Mouse (Mus musculus) hindbrain, embryonic 16.5 days (tissue): ENCODE data around the gene S100a3. TPM values are rescaled to one million over a fixed set of nuclear protein-coding genes. Genes with fewer than 3 reads are reported as not detected.
A peak's percentile ranks its signal among the peaks of the same experiment; 100 is the strongest.

Experiments used
- ATAC-seq: fragments of 200-750 bp; cut with Nextera tagmentation; 2 replicates; pipeline ENCODE4 v1.8.0; 2017; ENCODE audit warnings: moderate TSS enrichment, moderate library complexity
- H3K27ac ChIP-seq: fragments of 300-500 bp; sonication (generic); 2 replicates; pipeline ENCODE4 v1.5.1; 2014; ENCODE audit warnings: low read depth, mild to moderate bottlenecking, control low read depth, low read length, moderate library complexity
- H3K27me3 ChIP-seq: fragments of 300-500 bp; sonication (generic); replicated peaks from 2 replicates; pipeline ENCODE4 v1.6.1; 2014; ENCODE audit warnings: low read length; ENCODE audit not compliant: control insufficient read depth, insufficient read depth
- H3K36me3 ChIP-seq: fragments of 300-500 bp; sonication (generic); 2 replicates; pipeline ENCODE4 v1.6.1; 2014; ENCODE audit warnings: mild to moderate bottlenecking, low read length, moderate library complexity, mixed read lengths; ENCODE audit not compliant: control insufficient read depth, insufficient read depth
- H3K4me1 ChIP-seq: fragments of 300-500 bp; sonication (generic); 2 replicates; pipeline ENCODE4 v1.6.1; 2014; ENCODE audit warnings: low read depth, low read length; ENCODE audit not compliant: control insufficient read depth, insufficient read depth
- H3K4me2 ChIP-seq: fragments of 300-500 bp; sonication (generic); 2 replicates; pipeline ENCODE4 v1.6.1; 2014; ENCODE audit warnings: mild to moderate bottlenecking, low read length, control low read depth, moderate library complexity
- H3K4me3 ChIP-seq: fragments of 300-500 bp; sonication (generic); 2 replicates; pipeline ENCODE4 v1.5.1; 2014; ENCODE audit warnings: mild to moderate bottlenecking, low read length, control low read depth, moderate library complexity
- H3K9ac ChIP-seq: fragments of 300-500 bp; sonication (generic); 2 replicates; pipeline ENCODE4 v1.6.1; 2014; ENCODE audit warnings: low read depth, mild to moderate bottlenecking, control low read depth, low read length, moderate library complexity
- H3K9me3 ChIP-seq: fragments of 300-500 bp; sonication (generic); 2 replicates; pipeline ENCODE4 v1.6.1; 2014; ENCODE audit warnings: mild to moderate bottlenecking, low read length, moderate library complexity; ENCODE audit not compliant: control insufficient read depth
- WGBS: fragments of 180-500 bp; shearing (Covaris S2); extraction: QIAGEN DNeasy Blood & Tissue Kit; methylation state at CpG from one replicate; pipeline ENCODE4 v1.1.7; 2014; 5-methylcytosine and 5-hydroxymethylcytosine counted together
- polyA plus RNA-seq: library from polyadenylated mRNA; unstranded; fragments of >200 nt; fragmentation: Nextera tagmentation; extraction: Ambion mirVana; gene quantifications from 2 replicates; pipeline ENCODE4 v1.2.1, GENCODE M21; 2015

Gene S100a3
- polyA plus RNA-seq, 1 experiment from 2014 or later = 1.0 TPM

DNA sequence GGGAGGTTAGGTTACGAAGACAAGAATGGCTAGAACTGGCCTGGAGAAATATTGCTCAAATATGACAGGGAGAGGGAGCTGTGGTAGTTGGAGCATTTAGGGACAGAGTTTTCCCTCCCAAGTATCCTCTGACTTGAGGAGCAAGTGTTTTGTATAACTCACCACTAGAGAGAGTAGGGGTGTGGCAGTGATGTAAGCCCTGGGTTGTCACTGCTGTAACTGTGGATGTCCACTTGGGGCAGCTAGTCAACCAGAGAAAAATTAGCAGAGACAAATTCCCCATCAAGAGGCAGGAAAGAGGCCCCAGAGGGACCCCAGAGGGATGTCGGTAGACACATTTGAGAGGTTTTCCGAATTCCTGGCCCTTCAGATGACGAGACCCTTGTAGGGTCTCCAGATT, 35.0 kb upstream of the S100a3 start:
- H3K4me1 ChIP-seq = no peaks in the 10 kb centered on the region
- H3K9me3 ChIP-seq = no peaks in the 10 kb centered on the region
- H3K27ac ChIP-seq = no peak overlapping the region
- 76% methylated on average over 4 of the region's 4 CpGs for WGBS
- ATAC-seq = peak; percentile 45; the same call in 1 of the 2 replicates
- no peak overlapping the region for H3K9ac ChIP-seq
- no peaks in the 10 kb centered on the region for H3K27me3 ChIP-seq
- no peaks in the 10 kb centered on the region for H3K36me3 ChIP-seq
- no peak overlapping the region for H3K4me3 ChIP-seq
- H3K4me2 ChIP-seq = no peak overlapping the region

DNA sequence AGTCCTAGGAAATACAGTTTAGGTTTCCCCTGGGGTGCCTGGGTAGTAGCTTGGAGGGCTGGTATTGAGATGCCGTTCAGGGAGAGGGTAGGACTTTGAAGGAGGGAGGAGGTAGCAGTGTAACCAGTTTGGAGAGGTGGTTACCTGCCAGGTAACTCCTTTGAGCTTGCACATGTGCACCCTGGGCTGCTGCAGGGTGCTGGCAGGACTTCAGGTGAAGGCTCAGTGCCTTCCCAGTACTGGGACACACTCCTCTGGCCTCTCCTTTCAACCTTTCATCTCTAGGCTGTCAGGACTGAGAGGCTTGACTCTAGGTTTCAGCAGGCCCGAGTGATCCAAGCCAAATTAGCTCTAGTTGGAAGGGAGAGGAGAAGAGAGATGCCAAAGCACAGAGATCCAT, 34.3 kb upstream of the S100a3 start:
- Histone ChIP-seq H3K9ac (no peak overlapping the region), H3K4me3 (no peak overlapping the region), H3K4me2 (no peak overlapping the region), H3K27ac (no peak overlapping the region), H3K27me3 (no peaks in the 10 kb centered on the region), H3K4me1 (no peaks in the 10 kb centered on the region), H3K9me3 (no peaks in the 10 kb centered on the region), H3K36me3 (no peaks in the 10 kb centered on the region)
- no peak for ATAC-seq
- WGBS = 84% methylated on average over 2 of the region's 2 CpGs

DNA sequence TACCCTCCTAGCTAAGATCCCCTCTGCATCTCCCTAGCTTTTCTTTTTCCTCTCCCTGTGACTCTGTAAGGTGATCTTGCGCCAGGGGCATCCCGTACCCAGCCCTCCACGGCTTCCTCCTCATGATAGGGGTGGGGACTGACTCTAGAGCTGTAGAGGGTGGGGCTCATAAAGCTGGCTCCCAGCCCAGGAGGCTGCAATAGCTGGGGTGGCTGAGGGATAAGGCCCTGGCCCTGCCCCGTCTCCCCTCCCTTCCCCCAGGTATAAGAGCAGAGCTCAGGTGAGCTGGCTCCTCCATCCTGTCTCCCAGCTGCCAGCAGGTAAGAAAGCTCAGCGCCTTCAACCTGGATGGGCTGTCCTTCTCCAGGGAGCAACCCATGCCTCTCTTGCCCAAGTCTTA, 33.8 kb upstream of the S100a3 start, which contains the start of gene S100a14:
TSS of gene S100a14 (plus strand) at position 277 of the 400 bp plus-strand sequence.
- no peak within 1 kb of the TSS for H3K27ac ChIP-seq
- H3K9ac ChIP-seq = no peak within 1 kb of the TSS
- no peak within 1 kb of the TSS for H3K4me2 ChIP-seq
- no peaks in the 10 kb centered on the region for H3K9me3 ChIP-seq
- H3K27me3 ChIP-seq = no peaks in the 10 kb centered on the region
- H3K4me3 ChIP-seq = no peak within 1 kb of the TSS
- ATAC-seq = no peak
- no peaks in the 10 kb centered on the region for H3K4me1 ChIP-seq
- H3K36me3 ChIP-seq = no peaks in the 10 kb centered on the region
- 80% methylated on average over 5 of the region's 5 CpGs for WGBS

DNA sequence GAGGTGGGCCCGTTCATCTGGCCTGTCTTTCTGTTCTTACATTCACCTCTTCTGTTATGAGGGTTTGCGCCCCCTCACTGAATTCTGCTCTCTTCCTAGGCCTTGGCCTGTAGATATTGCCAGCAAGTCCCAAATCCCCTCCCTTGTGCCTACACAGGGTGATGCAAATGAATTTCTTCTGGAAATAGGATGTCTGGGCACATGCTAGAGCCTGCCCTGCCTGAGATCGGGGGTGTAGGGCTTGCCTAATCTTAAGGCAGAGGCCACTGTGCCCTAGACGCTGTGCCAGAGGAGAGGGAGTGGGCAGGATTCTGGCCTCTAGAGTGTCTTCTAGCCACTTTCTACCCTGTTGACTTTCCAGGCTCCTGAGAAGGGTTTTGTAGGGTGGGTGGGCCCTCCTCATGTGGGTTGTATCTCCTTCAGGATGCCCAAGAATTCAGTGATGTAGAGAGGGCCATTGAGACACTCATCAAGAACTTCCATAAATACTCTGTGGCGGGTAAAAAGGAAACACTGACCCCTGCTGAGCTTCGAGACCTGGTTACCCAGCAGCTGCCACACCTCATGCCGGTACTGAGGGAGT, 33.0 kb upstream of the S100a3 start:
- Histone ChIP-seq H3K27ac (no peak overlapping the region), H3K4me3 (no peak overlapping the region)

DNA sequence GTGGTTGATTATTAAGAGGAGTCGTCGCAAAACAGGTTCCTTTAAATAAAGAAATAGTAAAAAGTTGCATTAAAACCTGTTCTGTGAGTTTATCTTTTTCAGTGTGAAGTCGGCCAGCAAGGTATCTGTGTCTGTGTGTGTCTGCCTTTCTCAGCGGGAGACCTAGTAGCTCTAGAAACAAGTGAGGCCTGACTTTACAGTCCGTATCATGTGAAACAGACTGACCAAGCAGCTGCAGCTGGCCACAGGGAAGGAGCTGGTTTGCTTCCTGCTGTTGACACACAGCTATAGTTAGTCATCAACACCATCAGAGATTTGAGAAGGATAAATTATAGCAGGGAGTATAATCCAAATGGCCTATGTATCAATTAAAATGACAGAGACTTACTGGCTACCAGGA, 28.7 kb upstream of the S100a3 start:
- Histone ChIP-seq H3K9me3 (no peaks in the 10 kb centered on the region), H3K36me3 (no peaks in the 10 kb centered on the region), H3K27ac (no peak overlapping the region), H3K9ac (no peak overlapping the region), H3K4me1 (no peaks in the 10 kb centered on the region), H3K4me2 (no peak overlapping the region), H3K27me3 (no peaks in the 10 kb centered on the region), H3K4me3 (no peak overlapping the region)
- no peak for ATAC-seq
- WGBS = 74% methylated on average over 5 of the region's 5 CpGs

More for the DNA sequence above, 33.0 kb upstream of the S100a3 start:
- Histone ChIP-seq H3K4me1 (no peaks in the 10 kb centered on the region), H3K27me3 (no peaks in the 10 kb centered on the region), H3K36me3 (no peaks in the 10 kb centered on the region), H3K9me3 (no peaks in the 10 kb centered on the region), H3K4me2 (no peak overlapping the region), H3K9ac (no peak overlapping the region)
- 88% methylated on average over 7 of the region's 7 CpGs for WGBS
- ATAC-seq = no peak

DNA sequence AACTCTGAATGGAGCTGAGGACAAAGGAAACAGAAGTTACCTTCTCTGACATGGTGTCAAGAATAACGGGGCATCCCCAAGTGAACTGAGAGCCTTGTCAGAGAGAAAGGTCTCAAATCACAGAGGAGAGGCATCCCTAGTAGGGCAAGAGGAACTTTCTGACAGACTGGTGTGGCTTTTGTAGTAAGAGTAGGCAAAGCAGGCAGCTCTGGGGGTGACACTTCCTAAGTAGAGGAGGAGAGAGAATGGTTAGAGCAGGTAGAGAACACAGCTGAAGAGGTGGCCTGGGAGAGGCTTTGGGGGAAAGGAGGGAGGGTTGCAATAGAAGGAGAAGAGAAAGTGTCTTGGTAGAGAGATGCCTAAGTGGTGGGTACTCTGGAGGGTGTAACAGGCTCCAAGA, 24.9 kb upstream of the S100a3 start:
- Histone ChIP-seq H3K9ac (no peak overlapping the region), H3K4me2 (no peak overlapping the region), H3K4me3 (no peak overlapping the region), H3K36me3 (no peaks in the 10 kb centered on the region), H3K4me1 (no peaks in the 10 kb centered on the region), H3K9me3 (no peaks in the 10 kb centered on the region), H3K27me3 (no peaks in the 10 kb centered on the region), H3K27ac (no peak overlapping the region)
- 78% methylated on average over 1 of the region's 1 CpGs for WGBS
- no peak for ATAC-seq

DNA sequence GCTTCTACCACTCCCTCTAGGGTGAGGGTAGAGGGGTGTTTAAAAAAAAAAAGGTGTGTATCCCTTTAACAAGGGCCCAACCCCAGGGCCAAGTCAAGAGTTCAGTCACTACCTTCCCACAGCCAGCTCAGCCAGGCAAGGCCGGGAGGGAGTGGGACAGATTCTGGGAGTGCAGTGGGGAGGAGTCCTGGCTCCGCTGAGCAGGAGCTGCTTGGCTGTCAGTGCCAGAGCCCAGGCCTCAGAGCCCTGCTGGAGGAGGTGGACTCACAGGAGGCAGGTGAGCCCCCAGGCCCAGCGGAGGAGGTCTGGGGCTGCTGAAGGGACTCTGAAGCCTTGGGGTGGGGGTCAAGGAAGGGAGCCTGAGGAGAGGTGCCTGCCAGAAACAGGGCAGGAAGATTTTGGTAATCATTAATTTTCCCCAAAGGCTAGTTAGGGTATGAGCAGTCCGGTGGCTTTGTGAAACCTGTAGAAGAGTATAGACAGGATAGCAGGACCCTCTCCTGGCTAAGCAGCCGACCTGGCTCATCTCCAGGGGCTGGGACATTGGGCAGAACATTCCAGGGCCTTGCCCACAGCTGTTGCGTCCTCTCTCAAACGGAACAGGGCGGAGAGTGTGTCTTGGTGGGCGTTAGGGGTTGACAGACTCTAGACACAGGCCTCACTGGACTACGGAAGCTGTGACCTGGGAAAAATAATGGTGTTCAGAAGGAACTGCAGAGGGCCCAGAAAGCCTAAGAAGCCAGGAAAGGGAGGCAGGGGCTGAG, 23.1 kb upstream of the S100a3 start, which contains the start of gene S100a16:
TSS of gene S100a16 (plus strand) at position 114 of the 764 bp plus-strand sequence.
- no peaks in the 10 kb centered on the region for H3K36me3 ChIP-seq
- no peaks in the 10 kb centered on the region for H3K9me3 ChIP-seq
- 41% methylated on average over 10 of the region's 10 CpGs for WGBS
- peaks cover 4% of the 10 kb centered on the region; the same call in 1 of the 2 replicates for H3K4me1 ChIP-seq
- H3K27ac ChIP-seq = no peak within 1 kb of the TSS
- peak within 1 kb of the TSS; percentile 17; the same call in 1 of the 2 replicates for H3K4me3 ChIP-seq
- no peak; the same call in 1 of the 2 replicates for ATAC-seq
- peak within 1 kb of the TSS; percentile 41 for H3K9ac ChIP-seq
- peak within 1 kb of the TSS; percentile 37; the same call in 1 of the 2 replicates for H3K4me2 ChIP-seq
- no peaks in the 10 kb centered on the region for H3K27me3 ChIP-seq

DNA sequence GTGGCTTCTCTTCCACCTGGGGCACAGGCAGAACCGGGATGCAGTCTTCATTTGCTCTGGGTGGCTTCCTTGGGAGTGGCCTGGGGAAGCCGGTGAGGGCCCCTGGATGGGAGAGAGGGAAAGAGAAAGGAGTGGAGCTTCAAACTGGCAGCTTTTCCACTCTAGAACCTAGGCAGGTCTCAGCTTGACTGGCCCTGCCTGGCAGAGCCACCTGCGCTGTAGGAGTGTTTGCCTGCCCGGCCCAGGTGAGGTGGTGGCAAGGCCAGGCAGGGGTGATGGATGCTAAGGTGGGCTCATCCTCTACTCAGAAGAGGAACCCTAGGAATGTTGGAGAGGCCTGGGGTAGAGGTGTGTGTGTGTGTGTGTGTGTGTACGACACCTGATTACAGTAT, 22.5 kb upstream of the S100a3 start:
- H3K27ac ChIP-seq = no peak overlapping the region
- peak overlapping the region; percentile 37; the same call in 1 of the 2 replicates for H3K4me2 ChIP-seq
- WGBS = 84% methylated on average over 5 of the region's 5 CpGs
- ATAC-seq = no peak
- H3K9ac ChIP-seq = no peak overlapping the region; the same call in 1 of the 2 replicates
- no peak overlapping the region for H3K4me3 ChIP-seq
- no peaks in the 10 kb centered on the region for H3K27me3 ChIP-seq
- H3K9me3 ChIP-seq = no peaks in the 10 kb centered on the region
- H3K36me3 ChIP-seq = no peaks in the 10 kb centered on the region
- H3K4me1 ChIP-seq = peaks cover 4% of the 10 kb centered on the region; the same call in 1 of the 2 replicates

DNA sequence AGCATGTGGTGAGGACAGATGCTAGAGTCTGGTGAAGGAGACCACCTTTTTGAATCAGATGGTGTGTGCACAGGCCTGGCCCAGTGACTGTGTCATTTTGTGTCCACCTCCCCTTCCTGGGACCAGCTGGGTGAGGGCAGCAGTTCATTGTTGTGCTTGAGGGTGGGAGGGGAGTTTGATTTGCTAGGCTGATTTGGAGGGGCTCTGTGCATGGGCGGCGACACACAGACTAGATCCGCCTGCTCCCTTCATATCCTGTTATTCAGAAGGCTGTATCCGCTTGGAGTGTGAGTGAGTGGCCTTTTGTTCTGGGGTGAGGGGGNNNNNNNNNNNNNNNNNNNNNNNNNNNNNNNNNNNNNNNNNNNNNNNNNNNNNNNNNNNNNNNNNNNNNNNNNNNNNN, 19.5 kb upstream of the S100a3 start:
- Histone ChIP-seq H3K4me1 (peaks cover 4% of the 10 kb centered on the region; the same call in 1 of the 2 replicates), H3K27me3 (no peaks in the 10 kb centered on the region), H3K9ac (0 out of 2 replicates have a peak overlapping the region, but pooled peaks have one; percentile 7), H3K27ac (peak overlapping the region; percentile 17; the same call in 1 of the 2 replicates), H3K4me2 (peak overlapping the region; percentile 15), H3K36me3 (no peaks in the 10 kb centered on the region), H3K4me3 (no peak overlapping the region), H3K9me3 (no peaks in the 10 kb centered on the region)
- WGBS = 35% methylated on average over 4 of the region's 4 CpGs
- ATAC-seq = peak; percentile 68
